Mouse (Mus musculus): ENCODE measurements around the gene Ppcdc. TPM values are rescaled to one million over a fixed set of nuclear protein-coding genes. Genes with fewer than 3 reads are reported as not detected.

The Ppcdc gene
- total and polyA plus RNA-seq, 2 experiments from 2014 or later: 14.0 to 14.3 TPM

GRCm38 (mm10) chr9:57421121-57421571 lies 18.8 kb downstream of the Ppcdc start:
- Histone ChIP-seq H3K4me2 (ENCODE audit: low read depth, low read length) (peak overlapping the region; percentile 33; the same call in 1 of the 2 replicates), H3K27me3 (ENCODE audit: control insufficient read depth, insufficient read depth, low read length) (no peaks in the 10 kb centered on the region), H3K36me3 (replicated peaks; ENCODE audit: control insufficient read depth, insufficient read depth, low read length) (no peaks in the 10 kb centered on the region), H3K9me3 (replicated peaks; ENCODE audit: control insufficient read depth, low read length) (no peaks in the 10 kb centered on the region), H3K4me3 (ENCODE audit: low read depth, low read length) (no peak overlapping the region), H3K9ac (replicated peaks; ENCODE audit: low read depth, low read length) (no peak overlapping the region), H3K4me1 (ENCODE audit: control insufficient read depth, insufficient read depth) (peaks cover 34% of the 10 kb centered on the region), H3K27ac (ENCODE audit: low read depth) (peak overlapping the region; percentile 86)
- ATAC-seq (ENCODE audit: insufficient read depth, low read depth) (peak; percentile 52), DNase-seq (ENCODE audit: low spot score) (peak; percentile 78)
- TF ChIP-seq CTCF (IDR thresholded peaks at IDR 0.05; ENCODE audit: low read depth): peak; percentile 10; the same call in 1 of the 2 replicates
- TF ChIP-seq EP300 (IDR thresholded peaks at IDR 0.05; ENCODE audit: low read depth): 0 out of 2 replicates have a peak, but pooled peaks have one; percentile 24
- WGBS: 35% methylated on average over 9 of the region's 9 CpGs

GRCm38 (mm10) chr9:57420321-57421120 lies 19.4 kb downstream of the Ppcdc start:
- Histone ChIP-seq H3K27me3 (ENCODE audit: control insufficient read depth, insufficient read depth, low read length) (no peaks in the 10 kb centered on the region), H3K4me3 (ENCODE audit: low read depth, low read length) (no peak overlapping the region), H3K4me2 (ENCODE audit: low read depth, low read length) (peak overlapping the region; percentile 33), H3K27ac (ENCODE audit: low read depth) (peak overlapping the region; percentile 86), H3K4me1 (ENCODE audit: control insufficient read depth, insufficient read depth) (peaks cover 34% of the 10 kb centered on the region), H3K36me3 (replicated peaks; ENCODE audit: control insufficient read depth, insufficient read depth, low read length) (no peaks in the 10 kb centered on the region), H3K9ac (replicated peaks; ENCODE audit: low read depth, low read length) (peak overlapping the region; percentile 42), H3K9me3 (replicated peaks; ENCODE audit: control insufficient read depth, low read length) (no peaks in the 10 kb centered on the region)
- peak; percentile 92 for ATAC-seq (ENCODE audit: insufficient read depth, low read depth)
- TF ChIP-seq EP300 (IDR thresholded peaks at IDR 0.05; ENCODE audit: low read depth): no peak; the same call in none of the 2 replicates
- TF ChIP-seq CTCF (IDR thresholded peaks at IDR 0.05; ENCODE audit: low read depth): peak; percentile 31
- 3% methylated on average over 20 of the region's 20 CpGs for WGBS
- DNase-seq (ENCODE audit: low spot score): peak; percentile 93

GRCm38 (mm10) chr9:57419521-57420267 lies 20.2 kb downstream of the Ppcdc start:
- ATAC-seq (ENCODE audit: insufficient read depth, low read depth) (no peak), DNase-seq (ENCODE audit: low spot score) (no peak)
- Histone ChIP-seq H3K27me3 (ENCODE audit: control insufficient read depth, insufficient read depth, low read length) (no peaks in the 10 kb centered on the region), H3K36me3 (replicated peaks; ENCODE audit: control insufficient read depth, insufficient read depth, low read length) (no peaks in the 10 kb centered on the region), H3K9ac (replicated peaks; ENCODE audit: low read depth, low read length) (peak overlapping the region; percentile 42), H3K27ac (ENCODE audit: low read depth) (peak overlapping the region; percentile 86), H3K9me3 (replicated peaks; ENCODE audit: control insufficient read depth, low read length) (no peaks in the 10 kb centered on the region), H3K4me1 (ENCODE audit: control insufficient read depth, insufficient read depth) (peaks cover 34% of the 10 kb centered on the region), H3K4me3 (ENCODE audit: low read depth, low read length) (no peak overlapping the region), H3K4me2 (ENCODE audit: low read depth, low read length) (0 out of 2 replicates have a peak overlapping the region, but pooled peaks have one; percentile 33)
- 81% methylated on average over 16 of the region's 16 CpGs for WGBS
- TF ChIP-seq CTCF (IDR thresholded peaks at IDR 0.05; ENCODE audit: low read depth) (no peak), EP300 (IDR thresholded peaks at IDR 0.05; ENCODE audit: low read depth) (no peak)

GRCm38 (mm10) chr9:57417341-57417740 lies 22.6 kb downstream of the Ppcdc start:
- no peak overlapping the region for H3K9ac ChIP-seq (replicated peaks; ENCODE audit: low read depth, low read length)
- no peak for DNase-seq (ENCODE audit: low spot score)

GRCm38 (mm10) chr9:57407120-57407905 lies 32.6 kb downstream of the Ppcdc start:
- ATAC-seq (ENCODE audit: insufficient read depth, low read depth) (no peak), DNase-seq (ENCODE audit: low spot score) (no peak)
- Histone ChIP-seq H3K4me3 (ENCODE audit: low read depth, low read length) (no peak overlapping the region), H3K27ac (ENCODE audit: low read depth) (no peak overlapping the region), H3K27me3 (ENCODE audit: control insufficient read depth, insufficient read depth, low read length) (no peaks in the 10 kb centered on the region), H3K36me3 (replicated peaks; ENCODE audit: control insufficient read depth, insufficient read depth, low read length) (peaks cover 2% of the 10 kb centered on the region; the same call in 1 of the 2 replicates), H3K9ac (replicated peaks; ENCODE audit: low read depth, low read length) (no peak overlapping the region), H3K9me3 (replicated peaks; ENCODE audit: control insufficient read depth, low read length) (no peaks in the 10 kb centered on the region), H3K4me2 (ENCODE audit: low read depth, low read length) (no peak overlapping the region), H3K4me1 (ENCODE audit: control insufficient read depth, insufficient read depth) (peaks cover 6% of the 10 kb centered on the region; the same call in 1 of the 2 replicates)
- no peak for TF ChIP-seq EP300 (IDR thresholded peaks at IDR 0.05; ENCODE audit: low read depth)
- TF ChIP-seq CTCF (IDR thresholded peaks at IDR 0.05; ENCODE audit: low read depth): no peak
- 61% methylated on average over 9 of the region's 9 CpGs for WGBS

More at GRCm38 (mm10) chr9:57417341-57417740, 22.6 kb downstream of the Ppcdc start:
- no peak for TF ChIP-seq EP300 (IDR thresholded peaks at IDR 0.05; ENCODE audit: low read depth)
- H3K9me3 ChIP-seq (replicated peaks; ENCODE audit: control insufficient read depth, low read length): no peaks in the 10 kb centered on the region
- no peak overlapping the region for H3K4me2 ChIP-seq (ENCODE audit: low read depth, low read length)
- ATAC-seq (ENCODE audit: insufficient read depth, low read depth): no peak
- H3K4me1 ChIP-seq (ENCODE audit: control insufficient read depth, insufficient read depth): peaks cover 26% of the 10 kb centered on the region
- no peaks in the 10 kb centered on the region for H3K27me3 ChIP-seq (ENCODE audit: control insufficient read depth, insufficient read depth, low read length)
- 82% methylated on average over 8 of the region's 8 CpGs for WGBS
- H3K4me3 ChIP-seq (ENCODE audit: low read depth, low read length): no peak overlapping the region
- peaks cover 5% of the 10 kb centered on the region; the same call in 1 of the 2 replicates for H3K36me3 ChIP-seq (replicated peaks; ENCODE audit: control insufficient read depth, insufficient read depth, low read length)
- H3K27ac ChIP-seq (ENCODE audit: low read depth): no peak overlapping the region
